Mouse (Mus musculus) olfactory bulb, adult 2 months (tissue): ENCODE results near the gene Efcab10. TPM values are rescaled to one million over a fixed set of nuclear protein-coding genes. Genes with fewer than 3 reads are reported as not detected.
A peak's percentile ranks its signal among the peaks of the same experiment; 100 is the strongest.

Experiments used
- H3K27ac ChIP-seq: fragments of 200-500 bp; 2 replicates; pipeline ENCODE4 v1.5.1; 2012; ENCODE audit warnings: low read depth, low read length; ENCODE audit not compliant: insufficient read depth
- H3K4me1 ChIP-seq: fragments of 200-500 bp; 2 replicates; pipeline ENCODE4 v1.6.1; 2012; ENCODE audit warnings: low read length; ENCODE audit not compliant: control insufficient read depth, insufficient read depth
- H3K4me3 ChIP-seq: fragments of 200-500 bp; 2 replicates; pipeline ENCODE4 v1.5.1; 2012; ENCODE audit warnings: mild to moderate bottlenecking, low read depth, low read length, moderate library complexity; ENCODE audit not compliant: insufficient read depth
- CTCF ChIP-seq: fragments of 200-500 bp; IDR thresholded peaks from 2 replicates; pipeline ENCODE4 v1.5.1; 2012; ENCODE audit warnings: low read depth, mild to moderate bottlenecking, low read length, moderate library complexity; ENCODE audit not compliant: insufficient read depth
- POLR2A ChIP-seq: fragments of 200-500 bp; IDR thresholded peaks from 2 replicates; pipeline ENCODE4 v1.6.1; 2012; ENCODE audit warnings: mild to moderate bottlenecking, low read depth, low read length, moderate library complexity; ENCODE audit not compliant: insufficient read depth
- WGBS: fragments of 180-500 bp; shearing (Covaris S2); methylation state at CpG from one replicate; pipeline ENCODE4 v1.1.7; 2018; 5-methylcytosine and 5-hydroxymethylcytosine counted together
- polyA plus RNA-seq: library from polyadenylated mRNA; stranded (reverse); fragments of >200 nt; gene quantifications from 2 replicates; pipeline ENCODE4 v1.2.4, GENCODE M21; 2012; ENCODE audit warnings: low replicate concordance; ENCODE audit not compliant: missing spikeins, insufficient read depth, insufficient read length

The Efcab10 gene
- polyA plus RNA-seq, 1 experiment = not detected

- Histone ChIP-seq H3K4me3 (no peak overlapping the region), H3K4me1 (no peaks in the 10 kb centered on the region), H3K27ac (no peak overlapping the region)
- whole genome bisulfite sequencing = 55% methylated on average over 6 of the region's 6 CpGs
- TF ChIP-seq POLR2A = no peak
- TF ChIP-seq CTCF = no peak
Measured at GRCm38 (mm10) chr12:33411580-33412151, 17.0 kb downstream of the Efcab10 start.

- WGBS = 30% methylated on average over 3 of the region's 3 CpGs
Measured at GRCm38 (mm10) chr12:33424329-33424728, 29.7 kb downstream of the Efcab10 start.

GRCm38 (mm10) chr12:33427293-33427692 lies 32.6 kb downstream of the Efcab10 start:
- 34% methylated on average over 3 of the region's 3 CpGs for WGBS
- no peak for TF ChIP-seq CTCF
- Histone ChIP-seq H3K4me1 (no peaks in the 10 kb centered on the region), H3K27ac (no peak overlapping the region), H3K4me3 (no peak overlapping the region)

More at GRCm38 (mm10) chr12:33424329-33424728, 29.7 kb downstream of the Efcab10 start:
- Histone ChIP-seq H3K4me3 (no peak overlapping the region), H3K27ac (no peak overlapping the region), H3K4me1 (no peaks in the 10 kb centered on the region)
- no peak for TF ChIP-seq CTCF
- TF ChIP-seq POLR2A = no peak

- TF ChIP-seq POLR2A = no peak
- no peak for TF ChIP-seq CTCF
- WGBS = 67% methylated on average over 2 of the region's 2 CpGs
- Histone ChIP-seq H3K27ac (no peak overlapping the region), H3K4me3 (no peak overlapping the region), H3K4me1 (no peaks in the 10 kb centered on the region)
Measured at GRCm38 (mm10) chr12:33427726-33428125, 33.1 kb downstream of the Efcab10 start.

- WGBS = under 1% methylated on average over 66 of the region's 66 CpGs
Measured at GRCm38 (mm10) chr12:33429387-33430160, 34.9 kb downstream of the Efcab10 start, which contains the start of gene Twistnb. Gene Twistnb (plus strand): TSS chr12:33429635.

GRCm38 (mm10) chr12:33433812-33434211 lies 39.2 kb downstream of the Efcab10 start:
- H3K4me3 ChIP-seq = no peak overlapping the region
- H3K27ac ChIP-seq = no peak overlapping the region
- 80% methylated on average over 9 of the region's 9 CpGs for WGBS
- H3K4me1 ChIP-seq = no peaks in the 10 kb centered on the region
- TF ChIP-seq POLR2A (no peak), CTCF (no peak)

More at GRCm38 (mm10) chr12:33429387-33430160, 34.9 kb downstream of the Efcab10 start, which contains the start of gene Twistnb:
- Histone ChIP-seq H3K4me1 (no peaks in the 10 kb centered on the region), H3K4me3 (peak within 1 kb of the TSS; percentile 81), H3K27ac (peak within 1 kb of the TSS; percentile 1; the same call in 1 of the 2 replicates)
- TF ChIP-seq POLR2A (peak; percentile 63; the same call in 1 of the 2 replicates), CTCF (peak; percentile 35; the same call in 1 of the 2 replicates)

- Histone ChIP-seq H3K27ac (no peak overlapping the region), H3K4me1 (no peaks in the 10 kb centered on the region), H3K4me3 (no peak overlapping the region)
- 98% methylated on average over 4 of the region's 4 CpGs for WGBS
- TF ChIP-seq POLR2A (no peak), CTCF (no peak)
Measured at GRCm38 (mm10) chr12:33434758-33435157, 40.1 kb downstream of the Efcab10 start.

Other genes starting within 250 kb of the Efcab10 start
- gene Atxn7l1, start 247.2 kb upstream of the Efcab10 start, polyA plus RNA-seq = 256 TPM in 1 of 2 replicates, not detected in the other
- not detected in 2 replicates for gene Twistnb, start 34.8 kb downstream of the Efcab10 start, polyA plus RNA-seq